12 mouse cellular contexts compared by ENCODE assay signal in genomic region chr5:23721956-23722355, GRCm38 (mm10).
"Had no signal": no experiment of that assay in that cellular context is flagged by ENCODE, and none has a peak within 500 bp of the region (broad histone marks: within the 10 kb centered on the region; RNA-seq: fewer than 3 reads in every experiment).

No protein-coding gene starts in this region.

- H3K36me3 ChIP-seq: limb, embryonic 13.5 days had no signal

- H3K27me3 ChIP-seq: limb, embryonic 13.5 days had no signal

- H3K4me2 ChIP-seq: limb, embryonic 13.5 days had no signal

- H3K4me1 ChIP-seq: limb, embryonic 13.5 days had no signal

- H3K27ac ChIP-seq: kidney, postnatal 0 days; limb, embryonic 13.5 days; liver, embryonic 14.5 days; stomach, postnatal 0 days had no signal

- H3K4me3 ChIP-seq: limb, embryonic 13.5 days had no signal

- H3K9ac ChIP-seq: limb, embryonic 13.5 days; liver, embryonic 14.5 days had no signal

- DNase-seq: kidney, adult 9 months; kidney, postnatal 36 days; layer of hippocampus, adult 9-11 months; layer of hippocampus, postnatal 36 days; left cerebral cortex, postnatal 4 days; lung, adult 18-20 months; midbrain, embryonic 14.5 days; thymus, postnatal 4 days had no signal
